Mouse (Mus musculus) heart, adult 18-20 months (tissue): ENCODE measurements around the gene Phtf1. TPM values are rescaled to one million over a fixed set of nuclear protein-coding genes. Genes with fewer than 3 reads are reported as not detected.

ENCODE experiments used
- DNase-seq, 2 experiments: peaks; one replicate each; pipeline ENCODE4 v3.0.0; 2021 to 2022; ENCODE audit warnings: mixed read lengths in 1 of 2
- long read RNA-seq, 2 experiments: library from polyadenylated mRNA; stranded (forward); transcript quantifications; one replicate each; pipeline ENCODE4 v2.0.0; 2021
- total RNA-seq, 2 experiments: library from RNA; stranded (reverse); gene quantifications; 2 replicates each; pipeline ENCODE4 v1.2.3; 2021

Phtf1 gene
- total RNA-seq, result 1 to 10 TPM; 5.7 to 6.7 TPM
- long read RNA-seq, experiment 1, transcript Phtf1-202 (19 exons, 3,327 nt), result major isoform, 7 of 13 reads
- long read RNA-seq, experiment 1, partial matches to known transcripts, result 1 of 13 reads
- long read RNA-seq, experiment 1, other reads (novel, unspliced or antisense), result 5 of 13 reads
- long read RNA-seq, experiment 2, transcript Phtf1-202 (19 exons, 3,327 nt), result major isoform, 5 of 10 reads
- long read RNA-seq, experiment 2, partial matches to known transcripts, result 0 of 10 reads
- long read RNA-seq, experiment 2, other reads (novel, unspliced or antisense), result 5 of 10 reads

DNA sequence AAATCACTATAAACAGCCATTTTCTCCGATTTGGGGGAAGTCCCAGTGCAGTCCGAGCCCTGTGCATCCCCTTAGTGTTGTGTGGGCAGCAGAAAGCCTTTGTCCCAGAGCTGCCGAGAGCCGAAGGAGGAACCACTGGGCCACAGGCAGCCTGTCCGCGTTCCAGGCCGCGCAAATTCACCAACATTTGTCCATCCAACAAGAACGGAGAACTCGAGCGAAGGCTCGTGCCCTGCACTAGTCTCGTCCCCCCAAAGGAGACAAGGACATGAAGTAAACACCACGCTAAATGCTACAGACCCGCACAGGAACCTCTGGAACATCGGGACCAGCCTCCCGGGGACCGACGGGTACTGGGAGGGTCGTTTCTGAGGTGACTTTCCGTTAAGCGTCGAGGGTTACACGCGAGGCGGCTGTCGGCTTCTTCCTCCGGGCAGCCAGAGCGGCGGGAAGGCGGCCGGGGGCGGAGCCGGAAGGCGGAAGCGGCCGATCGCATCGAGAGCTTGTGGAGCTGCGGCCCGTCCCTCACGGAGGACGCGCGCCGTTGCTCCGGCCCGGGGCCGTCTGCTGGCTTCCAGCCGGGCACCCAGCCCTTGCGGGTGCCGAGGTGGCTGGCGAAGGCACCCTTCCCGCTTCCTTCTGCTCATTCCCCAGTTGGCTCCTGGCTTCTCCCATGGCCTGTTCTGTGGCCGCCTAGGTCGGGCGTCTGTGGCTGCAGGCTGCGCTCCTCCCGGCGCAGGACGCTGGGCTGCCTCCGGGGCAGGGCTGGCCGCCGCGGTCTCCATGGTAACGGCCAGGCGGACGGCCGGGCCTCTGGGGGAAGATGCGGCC lies at the start of gene Phtf1:
Phtf1 (plus strand) TSS at position 250 of the 831 bp plus-strand sequence.
- DNase-seq, result peak; percentile 89 to 92

DNA sequence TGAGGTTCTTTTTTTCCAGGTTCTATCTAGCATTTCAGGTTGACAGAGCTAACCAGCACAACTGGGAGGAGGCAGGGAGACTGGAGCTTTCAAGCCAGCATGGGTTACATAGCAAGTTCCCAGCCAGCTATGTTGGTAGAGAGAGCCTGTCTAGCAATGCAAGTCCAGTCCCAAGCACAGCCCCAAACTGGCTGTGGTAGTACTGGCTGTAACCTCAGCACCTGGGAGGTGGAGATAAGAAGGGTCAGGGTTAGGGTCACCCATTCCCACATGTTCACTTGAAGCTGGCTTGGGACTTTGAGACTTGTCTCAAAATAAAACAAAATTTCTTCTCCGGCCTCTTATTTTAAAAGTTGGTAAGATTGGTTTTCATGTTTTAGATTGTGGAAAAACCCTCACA lies 47.8 kb upstream of the Phtf1 start:
- DNase-seq, result no peak

GRCm38 (mm10) chr3:103925302-103925701 lies 42.6 kb upstream of the Phtf1 start:
- DNase-seq, result no peak

DNA sequence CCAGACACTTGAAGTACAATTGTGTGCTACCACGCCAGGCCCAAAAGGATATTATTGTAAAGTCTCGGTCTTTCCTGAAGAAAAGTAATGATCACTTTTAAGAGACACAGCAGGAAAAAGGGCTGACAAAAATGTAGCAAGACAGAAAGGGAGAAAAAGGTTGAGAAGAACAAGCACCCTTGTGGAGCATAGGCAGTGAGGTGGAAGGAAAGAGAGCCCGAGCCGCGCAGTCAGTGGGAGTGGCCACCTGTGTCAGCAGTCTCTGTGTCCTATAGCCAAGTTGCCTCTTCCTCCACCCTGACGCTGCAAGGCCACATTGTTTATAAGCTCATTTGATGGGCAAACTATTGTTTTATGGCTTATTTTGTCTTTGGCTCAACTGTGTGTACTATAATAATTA lies 40.4 kb upstream of the Phtf1 start:
- peak in 1 of 2 experiments; percentile 25 for DNase-seq

- DNase-seq, result no peak
Measured at GRCm38 (mm10) chr3:103944794-103945562, 22.9 kb upstream of the Phtf1 start.

DNA sequence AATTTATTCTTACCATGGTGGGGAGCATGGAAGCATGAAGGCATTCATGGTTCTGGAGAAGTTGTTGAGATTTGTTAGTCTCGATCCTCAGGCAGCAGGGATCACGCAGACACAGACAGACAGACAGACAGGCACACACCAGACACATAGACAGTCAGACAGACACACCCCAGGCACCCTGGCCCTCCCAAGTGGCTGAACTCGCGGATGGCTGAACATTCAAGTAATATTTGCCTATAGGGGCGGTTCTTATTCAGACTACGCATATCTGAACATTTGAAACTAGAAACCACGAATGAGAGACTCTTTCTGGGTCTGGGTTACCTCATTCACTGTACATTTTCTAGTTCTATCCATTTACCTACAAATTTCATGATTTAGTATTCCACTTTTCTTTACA lies 19.2 kb upstream of the Phtf1 start:
- no peak for DNase-seq

- no peak for DNase-seq
Measured at GRCm38 (mm10) chr3:103960622-103961021, 7.3 kb upstream of the Phtf1 start.

GRCm38 (mm10) chr3:103967231-103967630 lies 679 bp upstream of the Phtf1 start:
- no peak for DNase-seq

DNA sequence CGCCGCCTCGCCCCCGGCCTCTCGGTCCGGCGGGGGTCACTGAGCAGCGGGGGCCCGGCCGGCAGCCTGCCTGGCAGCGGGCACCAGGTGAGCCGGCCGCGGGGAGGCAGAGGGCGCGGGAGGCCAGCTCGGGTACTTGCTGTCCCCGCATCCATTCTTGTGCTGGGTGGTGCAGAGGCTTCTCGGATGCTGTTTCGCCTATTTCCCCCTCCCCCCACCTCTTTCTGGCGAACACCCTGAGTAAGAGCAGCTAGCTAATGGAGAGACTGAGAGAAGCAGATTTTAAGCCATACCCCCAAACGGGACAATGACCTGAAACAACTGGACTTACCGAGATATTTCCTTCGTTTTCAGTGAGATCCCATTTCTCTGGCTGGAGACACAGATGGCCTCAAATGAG lies 791 bp downstream of the Phtf1 start:
- peak in 1 of 2 experiments; percentile 45 for DNase-seq

- DNase-seq, result no peak
Measured at GRCm38 (mm10) chr3:103971157-103971556, 3.2 kb downstream of the Phtf1 start.

DNA sequence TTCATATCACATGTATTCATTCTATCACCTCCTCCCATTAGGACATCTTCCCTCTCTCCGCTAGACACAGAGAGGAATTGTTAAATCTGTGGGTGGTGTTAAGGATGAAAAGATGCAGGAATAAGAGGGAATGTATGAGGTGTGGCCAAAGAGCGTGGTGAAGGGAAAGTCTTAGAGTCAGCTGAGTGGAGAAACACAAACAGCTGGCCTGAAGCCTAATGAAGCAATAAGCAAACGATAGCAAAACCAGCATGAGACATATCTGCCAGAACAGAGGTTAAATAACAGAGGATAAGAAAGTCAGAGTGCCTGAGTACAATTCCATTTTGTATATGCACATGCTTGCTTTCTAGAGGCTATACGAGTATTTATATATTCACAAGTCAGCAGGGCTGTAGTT lies 16.6 kb downstream of the Phtf1 start:
- no peak for DNase-seq

DNA sequence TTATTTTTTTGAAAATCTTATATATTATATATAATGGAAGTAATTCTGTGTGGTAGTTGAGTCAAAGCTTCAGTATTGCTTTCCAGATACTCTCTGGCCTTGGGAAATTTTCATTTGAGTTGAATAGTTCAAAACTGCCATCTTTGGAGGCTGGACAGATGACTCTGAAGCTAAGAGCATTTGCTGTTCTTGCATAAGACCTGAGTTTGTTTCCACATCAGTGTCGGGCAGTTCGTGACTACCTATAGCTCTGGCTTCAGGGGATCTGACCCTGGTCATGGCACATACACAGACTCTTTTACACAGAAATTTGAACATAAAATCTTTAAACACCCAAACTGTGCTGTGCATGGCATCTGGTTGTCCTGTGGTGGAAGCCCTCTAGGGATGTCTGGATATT lies 17.3 kb downstream of the Phtf1 start:
- no peak for DNase-seq

- DNase-seq, result no peak
Measured at GRCm38 (mm10) chr3:103987831-103988432, 20.0 kb downstream of the Phtf1 start.

DNA sequence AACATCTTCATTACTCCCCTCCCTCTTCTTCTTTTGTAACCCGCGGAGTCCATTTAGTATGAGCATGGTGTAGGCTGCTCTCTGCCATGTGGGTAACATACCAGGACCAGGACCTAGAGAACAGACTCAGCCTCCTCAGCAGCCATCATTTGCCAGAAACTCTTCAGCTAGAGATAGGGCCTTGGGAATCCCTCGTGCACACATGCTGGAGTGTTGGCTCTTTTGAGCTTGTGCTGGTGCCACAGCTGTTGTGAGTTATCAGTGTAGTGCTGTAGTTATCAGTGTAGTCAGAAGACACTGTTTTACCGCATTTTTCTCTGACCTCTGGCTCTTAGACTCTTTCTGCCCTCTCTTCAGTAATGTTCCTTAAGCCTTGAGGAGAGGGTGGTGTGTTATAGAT lies 21.4 kb downstream of the Phtf1 start:
- DNase-seq, result no peak

DNA sequence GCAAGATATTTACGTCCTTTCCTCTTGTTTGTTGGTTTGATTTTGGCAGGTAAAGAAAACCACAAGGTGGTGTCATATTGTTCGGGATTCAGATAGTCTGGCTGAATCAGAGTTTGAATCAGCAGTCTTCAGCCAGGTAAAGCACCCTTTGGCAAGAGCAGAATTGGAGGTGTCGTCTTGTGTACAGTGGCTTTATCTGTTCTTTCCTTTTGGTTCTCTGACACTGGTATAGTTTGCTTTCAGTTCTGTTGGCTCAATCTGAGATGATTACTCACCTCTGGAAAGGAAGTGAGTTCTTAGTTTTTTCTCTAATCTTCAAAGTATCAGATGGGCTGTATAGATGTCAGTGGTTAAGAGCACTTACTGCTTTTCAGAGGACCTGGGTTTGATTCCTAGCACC lies 23.4 kb downstream of the Phtf1 start:
- DNase-seq, result no peak

DNA sequence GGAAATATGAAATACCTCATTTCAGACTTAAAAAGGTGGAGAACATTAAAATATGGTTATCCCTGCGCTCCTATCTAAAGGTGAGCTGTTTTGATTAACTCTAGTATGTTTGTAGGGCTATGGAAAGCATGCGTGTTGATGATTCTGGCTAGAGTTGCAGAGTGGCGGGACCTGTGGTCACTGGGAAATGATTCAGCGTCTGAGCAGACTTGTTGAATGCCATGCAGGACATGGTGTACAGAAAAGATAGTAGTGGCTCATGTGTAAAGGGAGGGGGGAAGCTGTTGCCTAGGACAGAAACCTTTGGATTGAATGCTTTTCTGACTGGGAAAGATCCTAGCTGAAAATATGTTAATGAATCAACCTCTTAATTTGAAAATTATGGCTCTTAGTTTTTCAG lies 30.8 kb downstream of the Phtf1 start:
- DNase-seq, result no peak

GRCm38 (mm10) chr3:104006896-104007466 lies 39.1 kb downstream of the Phtf1 start:
- DNase-seq, result no peak

- peak; percentile 26 to 31 for DNase-seq
Measured at GRCm38 (mm10) chr3:104007479-104007878, 39.6 kb downstream of the Phtf1 start.

DNA sequence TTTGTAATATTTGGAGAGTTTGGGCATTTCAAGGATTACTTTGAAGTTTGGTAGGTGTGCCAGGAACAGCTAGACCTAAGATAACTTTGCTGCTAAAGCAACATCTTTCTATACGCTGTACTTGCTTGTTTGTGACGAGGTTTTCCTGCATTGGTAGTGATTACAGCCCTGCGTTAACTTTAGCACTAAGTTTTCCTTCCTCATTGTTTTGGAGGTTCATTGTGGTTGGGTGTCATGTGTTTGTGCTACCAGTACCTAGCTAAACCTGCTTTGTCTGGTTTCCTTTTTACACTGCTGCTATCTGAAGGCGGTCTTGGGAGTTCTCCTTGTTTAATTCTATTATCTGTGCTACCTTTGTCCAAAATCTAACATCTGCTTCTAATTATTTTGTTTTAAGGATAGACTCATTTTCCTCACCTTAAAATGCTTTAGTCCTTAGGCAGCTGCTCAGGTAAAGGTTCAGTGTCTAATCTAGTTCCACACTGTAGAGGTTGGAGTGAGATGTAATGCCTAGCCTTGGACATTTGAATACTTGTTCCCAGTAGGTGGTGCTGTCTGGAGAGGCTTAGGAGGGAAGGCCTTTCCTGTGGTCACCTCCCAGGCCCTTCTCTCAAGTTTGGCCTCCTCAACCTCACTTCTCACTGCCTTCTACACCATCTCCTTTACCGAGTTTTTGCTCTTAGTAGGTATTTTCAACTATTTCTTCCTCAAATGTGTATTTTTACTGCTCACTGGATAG lies 42.2 kb downstream of the Phtf1 start:
- DNase-seq, result no peak

GRCm38 (mm10) chr3:104011972-104012371 lies 44.1 kb downstream of the Phtf1 start:
- DNase-seq, result no peak

GRCm38 (mm10) chr3:104017931-104018330 lies 50.0 kb downstream of the Phtf1 start:
- DNase-seq, result no peak
